Mouse (Mus musculus): ENCODE measurements around the gene Amdhd1. TPM values are rescaled to one million over a fixed set of nuclear protein-coding genes. Genes with fewer than 3 reads are reported as not detected.

Gene Amdhd1
- 0.03 TPM in 1 of 2 replicates, not detected in the other for polyA plus RNA-seq (2012)

- TF ChIP-seq GATA1 (IDR thresholded peaks at IDR 0.05; ENCODE audit: low read length) = no peak
- TF ChIP-seq TAL1 (IDR thresholded peaks at IDR 0.05; ENCODE audit: low read length) = no peak
- peaks cover 9% of the 10 kb centered on the region for H3K4me1 ChIP-seq (ENCODE audit: control insufficient read depth)
- H3K4me3 ChIP-seq (replicated peaks) = peak within 1 kb of the TSS; percentile 54
- H3K27me3 ChIP-seq (ENCODE audit: control insufficient read depth) = peaks cover 21% of the 10 kb centered on the region
- H3K9me3 ChIP-seq (ENCODE audit: control insufficient read depth, low read length) = no peaks in the 10 kb centered on the region
- no peaks in the 10 kb centered on the region for H3K36me3 ChIP-seq (ENCODE audit: control insufficient read depth)
Measured at GRCm38 (mm10) chr10:93539775-93540430, at the start of gene Amdhd1. Amdhd1 (minus strand) TSS chr10:93540033.

GRCm38 (mm10) chr10:93589281-93589848, 49.5 kb upstream of the Amdhd1 start, which contains the start of gene Snrpf:
Snrpf (minus strand) TSS chr10:93589706.
- Histone ChIP-seq H3K4me1 (ENCODE audit: control insufficient read depth) (peaks cover 27% of the 10 kb centered on the region), H3K4me3 (replicated peaks) (peak within 1 kb of the TSS; percentile 94), H3K36me3 (ENCODE audit: control insufficient read depth) (peaks cover 33% of the 10 kb centered on the region), H3K9me3 (ENCODE audit: control insufficient read depth, low read length) (no peaks in the 10 kb centered on the region), H3K27me3 (ENCODE audit: control insufficient read depth) (no peaks in the 10 kb centered on the region)
- TF ChIP-seq TAL1 (IDR thresholded peaks at IDR 0.05; ENCODE audit: low read length) (no peak), GATA1 (IDR thresholded peaks at IDR 0.05; ENCODE audit: low read length) (no peak)

GRCm38 (mm10) chr10:93588796-93589195, 49.0 kb upstream of the Amdhd1 start:
- Histone ChIP-seq H3K9me3 (ENCODE audit: control insufficient read depth, low read length) (no peaks in the 10 kb centered on the region), H3K4me3 (replicated peaks) (peak overlapping the region; percentile 94), H3K27me3 (ENCODE audit: control insufficient read depth) (no peaks in the 10 kb centered on the region), H3K36me3 (ENCODE audit: control insufficient read depth) (peaks cover 38% of the 10 kb centered on the region), H3K4me1 (ENCODE audit: control insufficient read depth) (peaks cover 22% of the 10 kb centered on the region)
- no peak for TF ChIP-seq GATA1 (IDR thresholded peaks at IDR 0.05; ENCODE audit: low read length)
- TF ChIP-seq TAL1 (IDR thresholded peaks at IDR 0.05; ENCODE audit: low read length) = no peak

DNA sequence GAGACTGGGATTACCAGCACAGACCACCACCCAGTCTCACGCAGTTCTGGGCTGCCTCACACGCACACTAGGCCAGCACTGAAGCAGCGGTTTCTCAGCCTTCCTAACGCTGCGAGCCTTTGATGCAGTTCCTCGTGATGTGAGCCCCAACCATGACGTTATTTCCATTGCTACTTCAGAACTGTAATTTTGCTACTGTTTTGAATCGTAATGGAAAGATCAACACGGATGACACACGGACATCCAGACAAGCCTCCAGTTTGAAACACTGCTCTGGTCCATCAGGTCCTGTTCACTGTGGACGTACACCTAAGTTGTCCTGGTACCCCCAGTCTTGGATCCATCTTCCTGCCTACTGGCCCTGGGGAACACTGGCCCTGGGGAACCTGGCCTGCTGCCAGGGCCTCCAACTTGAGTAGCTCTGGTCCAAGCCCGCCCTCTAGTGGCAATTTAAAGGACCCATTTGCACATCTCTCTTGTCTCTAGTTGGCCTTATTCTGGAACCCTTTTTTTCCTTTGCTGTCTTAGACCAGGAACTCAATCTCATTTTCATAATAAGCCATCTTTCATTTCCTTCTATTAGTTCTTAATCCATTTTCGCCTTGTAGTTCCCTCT, 37.5 kb upstream of the Amdhd1 start:
- peaks cover 16% of the 10 kb centered on the region for H3K36me3 ChIP-seq (ENCODE audit: control insufficient read depth)
- H3K27me3 ChIP-seq (ENCODE audit: control insufficient read depth) = no peaks in the 10 kb centered on the region
- no peaks in the 10 kb centered on the region for H3K4me1 ChIP-seq (ENCODE audit: control insufficient read depth)
- no peak overlapping the region for H3K4me3 ChIP-seq (replicated peaks)
- H3K9me3 ChIP-seq (ENCODE audit: control insufficient read depth, low read length) = no peaks in the 10 kb centered on the region
- TF ChIP-seq GATA1 (IDR thresholded peaks at IDR 0.05; ENCODE audit: low read length) (no peak), TAL1 (IDR thresholded peaks at IDR 0.05; ENCODE audit: low read length) (no peak)

- Histone ChIP-seq H3K9me3 (ENCODE audit: control insufficient read depth, low read length) (no peaks in the 10 kb centered on the region), H3K27me3 (ENCODE audit: control insufficient read depth) (no peaks in the 10 kb centered on the region), H3K4me3 (replicated peaks) (no peak overlapping the region), H3K36me3 (ENCODE audit: control insufficient read depth) (peaks cover 4% of the 10 kb centered on the region), H3K4me1 (ENCODE audit: control insufficient read depth) (no peaks in the 10 kb centered on the region)
- TF ChIP-seq TAL1 (IDR thresholded peaks at IDR 0.05; ENCODE audit: low read length) (no peak), GATA1 (IDR thresholded peaks at IDR 0.05; ENCODE audit: low read length) (no peak)
Measured at GRCm38 (mm10) chr10:93575960-93576359, 36.1 kb upstream of the Amdhd1 start.

- H3K36me3 ChIP-seq (ENCODE audit: control insufficient read depth) = no peaks in the 10 kb centered on the region; the same call in 1 of the 2 replicates
- H3K9me3 ChIP-seq (ENCODE audit: control insufficient read depth, low read length) = no peaks in the 10 kb centered on the region
- H3K4me3 ChIP-seq (replicated peaks) = no peak overlapping the region
- H3K4me1 ChIP-seq (ENCODE audit: control insufficient read depth) = no peaks in the 10 kb centered on the region
- H3K27me3 ChIP-seq (ENCODE audit: control insufficient read depth) = no peaks in the 10 kb centered on the region
- TF ChIP-seq TAL1 (IDR thresholded peaks at IDR 0.05; ENCODE audit: low read length) (no peak), GATA1 (IDR thresholded peaks at IDR 0.05; ENCODE audit: low read length) (no peak)
Measured at GRCm38 (mm10) chr10:93574966-93575365, 35.1 kb upstream of the Amdhd1 start.

DNA sequence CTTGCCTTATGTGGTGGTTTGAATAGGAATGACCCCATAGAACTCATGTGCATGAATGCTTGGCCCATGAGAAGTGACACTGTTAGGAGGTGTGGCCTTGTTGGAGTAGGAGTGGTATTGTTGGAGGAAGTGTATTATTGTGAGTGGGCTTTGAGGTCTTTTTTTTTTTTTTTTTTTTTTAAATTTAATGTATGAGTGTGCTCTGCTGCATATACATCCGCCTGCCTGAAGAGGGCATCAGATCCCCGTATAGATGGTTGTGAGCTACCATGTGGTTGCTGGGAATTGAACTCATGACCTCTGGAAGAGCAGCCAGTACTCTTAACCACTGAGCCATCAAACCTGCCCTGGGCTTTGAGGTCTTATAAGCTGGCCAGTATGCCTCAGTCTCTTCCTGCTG, 32.4 kb upstream of the Amdhd1 start:
- Histone ChIP-seq H3K27me3 (ENCODE audit: control insufficient read depth) (no peaks in the 10 kb centered on the region), H3K36me3 (ENCODE audit: control insufficient read depth) (no peaks in the 10 kb centered on the region), H3K4me3 (replicated peaks) (no peak overlapping the region), H3K9me3 (ENCODE audit: control insufficient read depth, low read length) (no peaks in the 10 kb centered on the region), H3K4me1 (ENCODE audit: control insufficient read depth) (no peaks in the 10 kb centered on the region)
- TF ChIP-seq TAL1 (IDR thresholded peaks at IDR 0.05; ENCODE audit: low read length) = no peak
- TF ChIP-seq GATA1 (IDR thresholded peaks at IDR 0.05; ENCODE audit: low read length) = no peak

DNA sequence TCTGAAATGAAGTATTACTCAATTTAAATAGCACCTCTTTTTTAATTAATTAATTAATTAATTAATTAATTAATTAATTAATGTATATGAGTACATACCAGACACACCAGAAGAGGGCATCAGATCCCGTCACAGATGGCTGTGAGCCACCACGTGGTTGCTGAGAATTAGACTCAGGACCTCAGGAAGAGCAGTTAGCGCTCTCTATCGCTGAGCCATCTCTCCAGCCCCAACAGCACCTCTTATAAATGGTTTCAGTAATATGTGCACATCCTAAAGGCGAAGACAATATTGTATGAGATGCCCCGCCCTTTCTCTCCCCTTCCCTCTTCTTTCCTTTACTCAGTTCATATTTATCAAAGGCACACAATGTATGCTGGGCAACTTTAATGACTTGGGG, 28.8 kb upstream of the Amdhd1 start:
- Histone ChIP-seq H3K4me1 (ENCODE audit: control insufficient read depth) (no peaks in the 10 kb centered on the region), H3K27me3 (ENCODE audit: control insufficient read depth) (no peaks in the 10 kb centered on the region), H3K4me3 (replicated peaks) (no peak overlapping the region), H3K36me3 (ENCODE audit: control insufficient read depth) (no peaks in the 10 kb centered on the region), H3K9me3 (ENCODE audit: control insufficient read depth, low read length) (no peaks in the 10 kb centered on the region)
- TF ChIP-seq GATA1 (IDR thresholded peaks at IDR 0.05; ENCODE audit: low read length) (no peak), TAL1 (IDR thresholded peaks at IDR 0.05; ENCODE audit: low read length) (no peak)

- Histone ChIP-seq H3K9me3 (ENCODE audit: control insufficient read depth, low read length) (no peaks in the 10 kb centered on the region), H3K36me3 (ENCODE audit: control insufficient read depth) (no peaks in the 10 kb centered on the region), H3K27me3 (ENCODE audit: control insufficient read depth) (no peaks in the 10 kb centered on the region), H3K4me3 (replicated peaks) (no peak overlapping the region), H3K4me1 (ENCODE audit: control insufficient read depth) (no peaks in the 10 kb centered on the region)
- TF ChIP-seq GATA1 (IDR thresholded peaks at IDR 0.05; ENCODE audit: low read length) (no peak), TAL1 (IDR thresholded peaks at IDR 0.05; ENCODE audit: low read length) (no peak)
Measured at GRCm38 (mm10) chr10:93567841-93568566, 28.2 kb upstream of the Amdhd1 start.
